Mouse (Mus musculus) cortical plate, adult 2 months (tissue): ENCODE data around the gene Mettl22.

Experiments used
- CTCF ChIP-seq: fragments of 200-500 bp; IDR thresholded peaks from 2 replicates; pipeline ENCODE4 v1.5.1; 2011; ENCODE audit warnings: mild to moderate bottlenecking, control low read depth, low read length; ENCODE audit not compliant: insufficient read depth; ENCODE audit errors: extremely low read depth
- POLR2A ChIP-seq: fragments of 200-500 bp; IDR thresholded peaks from 2 replicates; pipeline ENCODE4 v1.6.1; 2011; ENCODE audit warnings: mild to moderate bottlenecking, low read length, control low read depth; ENCODE audit not compliant: insufficient read depth; ENCODE audit errors: extremely low read depth

- TF ChIP-seq CTCF (no peak), POLR2A (no peak)
Observed at GRCm38 (mm10) chr16:8455221-8455620, 15.4 kb upstream of the Mettl22 start.
